In genomic region chr1:61046055-61046705, GRCm38 (mm10) we compare ENCODE assay signal across 17 mouse cellular contexts.
"Had no signal": no experiment of that assay in that cellular context is flagged by ENCODE, and none has a peak within 500 bp of the region (broad histone marks: within the 10 kb centered on the region; RNA-seq: fewer than 3 reads in every experiment).

No protein-coding gene starts in this region.

- H3K36me3 ChIP-seq: limb, embryonic 12.5 days; limb, embryonic 15.5 days; midbrain, embryonic 13.5 days; neural tube, embryonic 13.5 days had no signal

- H3K27me3 ChIP-seq: limb, embryonic 12.5 days; limb, embryonic 15.5 days; midbrain, embryonic 13.5 days; neural tube, embryonic 13.5 days had no signal

- H3K9ac ChIP-seq: limb, embryonic 12.5 days; limb, embryonic 15.5 days; liver, embryonic 14.5 days; liver, postnatal 0 days; lung, embryonic 14.5 days; midbrain, embryonic 13.5 days; neural tube, embryonic 13.5 days had no signal

- H3K9me3 ChIP-seq: limb, embryonic 12.5 days; limb, embryonic 15.5 days; midbrain, embryonic 13.5 days; neural tube, embryonic 13.5 days had no signal

- ATAC-seq: liver, postnatal 0 days; lung, postnatal 0 days; midbrain, embryonic 13.5 days had no signal

- H3K4me3 ChIP-seq: limb, embryonic 12.5 days; limb, embryonic 15.5 days; midbrain, embryonic 13.5 days; neural tube, embryonic 13.5 days had no signal

- DNase-seq: kidney, adult 18-20 months; kidney, adult 9 months; kidney, postnatal 14 days; kidney, postnatal 4 days; left cerebral cortex, postnatal 4 days; liver, postnatal 0 days; lung, embryonic 14.5 days; thymus, postnatal 25 days had no signal

- H3K27ac ChIP-seq: limb, embryonic 12.5 days; limb, embryonic 15.5 days; liver, embryonic 14.5 days; macrophage; midbrain, embryonic 13.5 days; neural tube, embryonic 13.5 days; stomach, postnatal 0 days had no signal

- H3K4me2 ChIP-seq: limb, embryonic 12.5 days; limb, embryonic 15.5 days; liver, embryonic 11.5 days; lung, embryonic 14.5 days; midbrain, embryonic 13.5 days; neural tube, embryonic 13.5 days had no signal

- H3K4me1 ChIP-seq: midbrain, embryonic 13.5 days; neural tube, embryonic 13.5 days had no signal
